Comparison of ENCODE assay signal across 11 mouse cellular contexts in genomic region chrX:109238163-109238562, GRCm38 (mm10). TPM values are rescaled to one million over a fixed set of nuclear protein-coding genes. Genes with fewer than 3 reads are reported as not detected.
DNase-seq lines count a peak whose midpoint lies in the region; ATAC-seq and TF ChIP-seq lines count a peak whose summit lies in the region.
"Had no signal": no experiment of that assay in that cellular context is flagged by ENCODE, and none has a peak within 500 bp of the region (broad histone marks: within the 10 kb centered on the region; RNA-seq: fewer than 3 reads in every experiment).

No protein-coding gene starts in this region.

- no peak overlapping the region for H3K27ac ChIP-seq in heart, embryonic 11.5 days (ENCODE audit: low read depth, low read length)
- no peak overlapping the region for H3K27ac ChIP-seq in lung, embryonic 14.5 days (ENCODE audit: low read depth)
- no peak overlapping the region for H3K27ac ChIP-seq in thymus, adult 2 months (ENCODE audit: control insufficient read depth, insufficient read depth, low read length)

- H3K4me1 ChIP-seq in heart, embryonic 11.5 days (ENCODE audit: control insufficient read depth, insufficient read depth, low read length) = no peaks in the 10 kb centered on the region
- H3K4me1 ChIP-seq in lung, embryonic 14.5 days (ENCODE audit: insufficient read depth) = no peaks in the 10 kb centered on the region
- no peaks in the 10 kb centered on the region for H3K4me1 ChIP-seq in lung, adult 2 months (ENCODE audit: control insufficient read depth, insufficient read depth, low read length)
- H3K4me1 ChIP-seq in thymus, adult 2 months (replicated peaks; ENCODE audit: control insufficient read depth, insufficient read depth, low read length) = no peaks in the 10 kb centered on the region

- H3K4me3 ChIP-seq in heart, embryonic 11.5 days (ENCODE audit: low read depth, low read length) = no peak overlapping the region
- no peak overlapping the region for H3K4me3 ChIP-seq in lung, embryonic 14.5 days (ENCODE audit: low read depth, low read length)
- H3K4me3 ChIP-seq in lung, adult 2 months (replicated peaks; ENCODE audit: extremely low read depth, low read depth, low read length) = no peak overlapping the region
- H3K4me3 ChIP-seq in thymus, adult 2 months (ENCODE audit: control insufficient read depth, insufficient read depth, low read length) = no peak overlapping the region

- H3K4me2 ChIP-seq in heart, embryonic 11.5 days = no peak overlapping the region
- no peak overlapping the region for H3K4me2 ChIP-seq in lung, embryonic 14.5 days

- POLR2A ChIA-PET in Patski (lab: Charles Lee) = no interaction called here

- no peak for ATAC-seq in heart, embryonic 11.5 days (replicated peaks; ENCODE audit: insufficient number of reproducible peaks, low FRiP score, low TSS enrichment)
- ATAC-seq in lung, embryonic 14.5 days (ENCODE audit: insufficient read depth) = no peak
- no peak for ATAC-seq in Patski

- no peak for TF ChIP-seq POLR2A in lung, adult 2 months (IDR thresholded peaks at IDR 0.05; ENCODE audit: borderline replicate concordance, extremely low read depth, low read depth, low read length)
- TF ChIP-seq POLR2A in thymus, adult 2 months (IDR thresholded peaks at IDR 0.05; ENCODE audit: control insufficient read depth, extremely low read depth, insufficient read depth, low read length, poor library complexity) = no peak

- H3K36me3 ChIP-seq in heart, embryonic 11.5 days (ENCODE audit: control insufficient read depth, insufficient read depth, low read length) = no peaks in the 10 kb centered on the region
- H3K36me3 ChIP-seq in lung, embryonic 14.5 days (ENCODE audit: insufficient read depth) = no peaks in the 10 kb centered on the region
- H3K36me3 ChIP-seq in thymus, adult 2 months (ENCODE audit: control insufficient read depth, insufficient read depth, low read length) = no peaks in the 10 kb centered on the region

- no peaks in the 10 kb centered on the region for H3K27me3 ChIP-seq in heart, embryonic 11.5 days (ENCODE audit: control insufficient read depth, insufficient read depth, low read length)
- H3K27me3 ChIP-seq in lung, embryonic 14.5 days (ENCODE audit: insufficient read depth, low read length) = no peaks in the 10 kb centered on the region
- H3K27me3 ChIP-seq in Patski = peaks cover 23% of the 10 kb centered on the region
- no peaks in the 10 kb centered on the region for H3K27me3 ChIP-seq in thymus, adult 2 months (ENCODE audit: control insufficient read depth, insufficient read depth, low read length)

- DNase-seq in heart, adult 8-10 months (ENCODE audit: low spot score) = peak; percentile 21
- peak; percentile 70 for DNase-seq in lung, embryonic 14.5 days
- no peak for DNase-seq in lung, adult 2 months
- no peak for DNase-seq in Patski (ENCODE audit: low read depth, low spot score)
- peak; percentile 0 for DNase-seq in naive thymus-derived CD4-positive, alpha-beta T cell, adult 2 months (ENCODE audit: low read depth)
- no peak for DNase-seq in cerebellum, adult 11-12 months
- DNase-seq in thymus, adult 2 months = no peak
- DNase-seq: adrenal gland, postnatal 25 days; kidney, postnatal 4 days had no signal

- TF ChIP-seq CTCF in lung, embryonic 14.5 days (IDR thresholded peaks at IDR 0.05; ENCODE audit: low read depth) = peak; percentile 56
- TF ChIP-seq CTCF in lung, adult 2 months (IDR thresholded peaks at IDR 0.05; ENCODE audit: insufficient read depth, low read length) = no peak
- peak; percentile 23 for TF ChIP-seq CTCF in Patski (IDR thresholded peaks at IDR 0.05)
- no peak for TF ChIP-seq CTCF in thymus, adult 2 months (IDR thresholded peaks at IDR 0.05; ENCODE audit: borderline replicate concordance, control insufficient read depth, extremely low read depth, insufficient read depth, low read length, poor library complexity)

- H3K9me3 ChIP-seq in heart, embryonic 11.5 days (replicated peaks; ENCODE audit: control insufficient read depth, low read length) = no peaks in the 10 kb centered on the region
- H3K9me3 ChIP-seq in lung, embryonic 14.5 days (ENCODE audit: low read depth, low read length) = no peaks in the 10 kb centered on the region

- no peak overlapping the region for H3K9ac ChIP-seq in heart, embryonic 11.5 days (ENCODE audit: low read depth, low read length)
- no peak overlapping the region for H3K9ac ChIP-seq in lung, embryonic 14.5 days

- in situ Hi-C loops in Patski (cut with MboI; ENCODE audit: low pct_unique_long_range_greater_than_20kb) = loop anchor here (10.0 kb wide), 1 partner anchor 57 kb away; no protein-coding TSS in a partner anchor

- CTCF ChIA-PET in Patski (lab: Charles Lee) = no interaction called here

RNA-seq across cellular contexts. Expression of gene Gm6377, which starts 41.6 kb away (rescaled TPM):
- total RNA-seq in heart, adult 8-10 months (2022) = under 1 TPM in 2 of 4 experiments, not detected in 2; 0.11 to 0.19 TPM
- 0.11 and 0.38 TPM in 2 replicates for polyA plus RNA-seq in heart, embryonic 11.5 days (2014; fragmentation: Nextera tagmentation; extraction: Ambion mirVana)
- polyA plus RNA-seq in lung, embryonic 14.5 days (2014; fragmentation: Nextera tagmentation; extraction: Ambion mirVana) = 0.12 and 0.34 TPM in 2 replicates
- polyA plus RNA-seq in lung, adult 2 months (2012; rRNA removed) = 0.03 and 0.15 TPM in 2 replicates
- 0.03 TPM for polyA plus RNA-seq in Patski (2021)
- polyA plus RNA-seq in thymus, adult 2 months (2012; rRNA removed) = 0.05 TPM in 2 replicates
- polyA plus RNA-seq: limb, embryonic 11.5 days had no signal

Comparison
In these comparisons a context has a peak if more than half of its experiments do, and no peak if none do; other contexts are left out.
1. DNase-seq: peak in heart, adult 8-10 months (single experiment), lung, embryonic 14.5 days (single experiment) and naive thymus-derived CD4-positive, alpha-beta T cell, adult 2 months (single experiment); none in lung, adult 2 months (single experiment), Patski (single experiment), cerebellum, adult 11-12 months (single experiment) and thymus, adult 2 months (single experiment).
2. CTCF ChIP-seq: peak in lung, embryonic 14.5 days (single experiment) and Patski (single experiment); none in lung, adult 2 months (single experiment) and thymus, adult 2 months (single experiment).